Mouse (Mus musculus) megakaryocyte progenitor cell, adult 5-6 weeks (primary cell): Measurements from ENCODE around the gene Smarcc2. TPM values are rescaled to one million over a fixed set of nuclear protein-coding genes. Genes with fewer than 3 reads are reported as not detected.

Source experiments
- total RNA-seq, 2 experiments: library from RNA; stranded (forward) in 1 of 2; stranded (reverse) in 1 of 2; fragments of 157-497, 149-512 nt in 1 of 2; fragments of 200-1000 nt in 1 of 2; gene quantifications; 2 replicates each; pipeline versions ENCODE4 v1.2.3 to v1.2.4; 2015 to 2017

Smarcc2 gene
- total RNA-seq, 2 experiments from 2014 or later = 52.8 to 74.5 TPM

Other genes with a start within 250 kb of the Smarcc2 start
- gene Spryd4, start 247.4 kb upstream of the Smarcc2 start, total RNA-seq (2015) = 16.1 and 20.4 TPM in 2 replicates
- gene Spryd4, start 247.4 kb upstream of the Smarcc2 start, total RNA-seq (2017) = 15.6 and 20.0 TPM in 2 replicates
- 0.22 and 0.32 TPM in 2 replicates for gene Mip, start 233.4 kb upstream of the Smarcc2 start, total RNA-seq (2015)
- 0.10 and 0.29 TPM in 2 replicates for gene Mip, start 233.4 kb upstream of the Smarcc2 start, total RNA-seq (2017)
- gene Timeless, start 227.2 kb upstream of the Smarcc2 start, total RNA-seq (2015) = 23.7 and 33.8 TPM in 2 replicates
- 70.4 and 86.5 TPM in 2 replicates for gene Timeless, start 227.2 kb upstream of the Smarcc2 start, total RNA-seq (2017)
- gene Apon, start 205.2 kb upstream of the Smarcc2 start, total RNA-seq (2015) = 0.10 TPM in 1 of 2 replicates, not detected in the other
- 0.08 and 0.20 TPM in 2 replicates for gene Apon, start 205.2 kb upstream of the Smarcc2 start, total RNA-seq (2017)
- gene Apof, start 190.6 kb upstream of the Smarcc2 start, total RNA-seq (2015) = not detected in 2 replicates
- not detected in 2 replicates for gene Apof, start 190.6 kb upstream of the Smarcc2 start, total RNA-seq (2017)
- gene Stat2, start 188.7 kb upstream of the Smarcc2 start, total RNA-seq (2015) = 9.6 and 9.8 TPM in 2 replicates
- 6.8 and 8.6 TPM in 2 replicates for gene Stat2, start 188.7 kb upstream of the Smarcc2 start, total RNA-seq (2017)
- 0.22 and 0.27 TPM in 2 replicates for gene Il23a, start 160.5 kb upstream of the Smarcc2 start, total RNA-seq (2015)
- gene Il23a, start 160.5 kb upstream of the Smarcc2 start, total RNA-seq (2017) = 0.25 TPM in 1 of 2 replicates, not detected in the other
- 16.4 and 17.4 TPM in 2 replicates for gene Pan2, start 155.9 kb upstream of the Smarcc2 start, total RNA-seq (2015)
- 12.1 and 12.2 TPM in 2 replicates for gene Pan2, start 155.9 kb upstream of the Smarcc2 start, total RNA-seq (2017)
- gene Cnpy2, start 136.8 kb upstream of the Smarcc2 start, total RNA-seq (2015) = 151 and 152 TPM in 2 replicates
- 132 and 144 TPM in 2 replicates for gene Cnpy2, start 136.8 kb upstream of the Smarcc2 start, total RNA-seq (2017)
- gene Cs, start 121.5 kb upstream of the Smarcc2 start, total RNA-seq (2015) = 172 and 181 TPM in 2 replicates
- gene Cs, start 121.5 kb upstream of the Smarcc2 start, total RNA-seq (2017) = 106 and 108 TPM in 2 replicates
- 13.8 and 17.6 TPM in 2 replicates for gene Coq10a, start 90.3 kb upstream of the Smarcc2 start, total RNA-seq (2015)
- 8.8 and 9.4 TPM in 2 replicates for gene Coq10a, start 90.3 kb upstream of the Smarcc2 start, total RNA-seq (2017)
- 48.6 and 48.9 TPM in 2 replicates for gene Ankrd52, start 82.1 kb upstream of the Smarcc2 start, total RNA-seq (2015)
- 9.0 and 11.6 TPM in 2 replicates for gene Ankrd52, start 82.1 kb upstream of the Smarcc2 start, total RNA-seq (2017)
- not detected in 2 replicates for gene Slc39a5, start 58.0 kb upstream of the Smarcc2 start, total RNA-seq (2015)
- gene Slc39a5, start 58.0 kb upstream of the Smarcc2 start, total RNA-seq (2017) = not detected in 2 replicates
- 79.4 and 105 TPM in 2 replicates for gene Nabp2, start 47.8 kb upstream of the Smarcc2 start, total RNA-seq (2015)
- 68.8 and 72.2 TPM in 2 replicates for gene Nabp2, start 47.8 kb upstream of the Smarcc2 start, total RNA-seq (2017)
- gene Rnf41, start 47.6 kb upstream of the Smarcc2 start, total RNA-seq (2015) = 15.7 and 20.9 TPM in 2 replicates
- 20.1 and 21.0 TPM in 2 replicates for gene Rnf41, start 47.6 kb upstream of the Smarcc2 start, total RNA-seq (2017)
- gene Myl6, start 34.9 kb downstream of the Smarcc2 start, total RNA-seq (2015) = 760 and 847 TPM in 2 replicates
- gene Myl6, start 34.9 kb downstream of the Smarcc2 start, total RNA-seq (2017) = 1,168 and 1,230 TPM in 2 replicates
- 7.6 and 7.8 TPM in 2 replicates for gene Myl6b, start 39.4 kb downstream of the Smarcc2 start, total RNA-seq (2015)
- 0.64 and 1.7 TPM in 2 replicates for gene Myl6b, start 39.4 kb downstream of the Smarcc2 start, total RNA-seq (2017)
- 41.2 and 48.4 TPM in 2 replicates for gene Esyt1, start 66.6 kb downstream of the Smarcc2 start, total RNA-seq (2015)
- 77.6 and 85.1 TPM in 2 replicates for gene Esyt1, start 66.6 kb downstream of the Smarcc2 start, total RNA-seq (2017)
- gene Zc3h10, start 88.5 kb downstream of the Smarcc2 start, total RNA-seq (2015) = 5.9 and 6.7 TPM in 2 replicates
- gene Zc3h10, start 88.5 kb downstream of the Smarcc2 start, total RNA-seq (2017) = 10.2 and 13.3 TPM in 2 replicates
- gene Rpl41, start 90.1 kb downstream of the Smarcc2 start, total RNA-seq (2015) = 3,654 and 3,864 TPM in 2 replicates
- gene Rpl41, start 90.1 kb downstream of the Smarcc2 start, total RNA-seq (2017) = 3,114 and 3,805 TPM in 2 replicates
- 504 and 526 TPM in 2 replicates for gene Pa2g4, start 106.7 kb downstream of the Smarcc2 start, total RNA-seq (2015)
- gene Pa2g4, start 106.7 kb downstream of the Smarcc2 start, total RNA-seq (2017) = 351 and 437 TPM in 2 replicates
- gene Erbb3, start 130.4 kb downstream of the Smarcc2 start, total RNA-seq (2015) = 2.1 and 2.9 TPM in 2 replicates
- 1.7 and 2.1 TPM in 2 replicates for gene Erbb3, start 130.4 kb downstream of the Smarcc2 start, total RNA-seq (2017)
- 2,069 and 2,075 TPM in 2 replicates for gene Rps26, start 167.5 kb downstream of the Smarcc2 start, total RNA-seq (2015)
- gene Rps26, start 167.5 kb downstream of the Smarcc2 start, total RNA-seq (2017) = 838 and 883 TPM in 2 replicates
- gene Ikzf4, start 186.7 kb downstream of the Smarcc2 start, total RNA-seq (2015) = 0.20 TPM in 1 of 2 replicates, not detected in the other
- 0.04 TPM in 1 of 2 replicates, not detected in the other for gene Ikzf4, start 186.7 kb downstream of the Smarcc2 start, total RNA-seq (2017)
- gene Suox, start 214.8 kb downstream of the Smarcc2 start, total RNA-seq (2015) = 2.0 and 2.2 TPM in 2 replicates
- gene Suox, start 214.8 kb downstream of the Smarcc2 start, total RNA-seq (2017) = 4.8 and 5.6 TPM in 2 replicates
- gene Rab5b, start 237.0 kb downstream of the Smarcc2 start, total RNA-seq (2015) = 33.1 and 40.2 TPM in 2 replicates
- 47.9 and 50.6 TPM in 2 replicates for gene Rab5b, start 237.0 kb downstream of the Smarcc2 start, total RNA-seq (2017)
- gene Pmel, start 244.9 kb downstream of the Smarcc2 start, total RNA-seq (2015) = 0.12 and 0.68 TPM in 2 replicates
- gene Pmel, start 244.9 kb downstream of the Smarcc2 start, total RNA-seq (2017) = 0.96 TPM in 1 of 2 replicates, not detected in the other
- gene Cdk2, start 245.8 kb downstream of the Smarcc2 start, total RNA-seq (2015) = 83.1 and 98.3 TPM in 2 replicates
- 65.8 and 68.0 TPM in 2 replicates for gene Cdk2, start 245.8 kb downstream of the Smarcc2 start, total RNA-seq (2017)